Mouse (Mus musculus): ENCODE data around the gene Phf21b.

- TF ChIP-seq CTCF (IDR thresholded peaks at IDR 0.05; ENCODE audit: insufficient read depth, low read depth, low read length) (no peak), POLR2A (IDR thresholded peaks at IDR 0.05; ENCODE audit: insufficient read depth, low read depth, low read length) (no peak)
Observed at GRCm38 (mm10) chr15:84741573-84741972, 114.3 kb downstream of the Phf21b start.

Data from olfactory bulb, adult 2 months (tissue).